Mouse (Mus musculus) ES-Bruce4 (cell line): ENCODE results near the gene Fis1. TPM values are rescaled to one million over a fixed set of nuclear protein-coding genes. Genes with fewer than 3 reads are reported as not detected.

Source experiments
- H3K27ac ChIP-seq: 2 replicates; pipeline ENCODE4 v1.5.1; 2012; ENCODE audit warnings: low read length, inconsistent platforms; ENCODE audit not compliant: insufficient read depth
- H3K27me3 ChIP-seq: 2 replicates; pipeline ENCODE4 v1.6.1; 2012; ENCODE audit warnings: mild to moderate bottlenecking, low read length, inconsistent platforms; ENCODE audit not compliant: control insufficient read depth, poor library complexity, insufficient read depth, severe bottlenecking
- H3K36me3 ChIP-seq: 2 replicates; pipeline ENCODE4 v1.6.1; 2012; ENCODE audit warnings: inconsistent platforms, mild to moderate bottlenecking, low read length, moderate library complexity; ENCODE audit not compliant: control insufficient read depth, poor library complexity, insufficient read depth, severe bottlenecking
- H3K4me1 ChIP-seq: one replicate; pipeline ENCODE4 v1.8.1; 2011; ENCODE audit warnings: low read length; ENCODE audit not compliant: control insufficient read depth, insufficient read depth
- H3K4me3 ChIP-seq: 2 replicates; pipeline ENCODE4 v1.5.1; 2011; ENCODE audit warnings: low read depth, mild to moderate bottlenecking, low read length
- H3K9ac ChIP-seq: 2 replicates; pipeline ENCODE4 v1.6.1; 2012; ENCODE audit warnings: low read depth, mild to moderate bottlenecking, inconsistent platforms; ENCODE audit not compliant: poor library complexity, severe bottlenecking
- H3K9me3 ChIP-seq: replicated peaks from 2 replicates; pipeline ENCODE4 v1.6.1; 2012; ENCODE audit warnings: mild to moderate bottlenecking, low read length, inconsistent platforms; ENCODE audit not compliant: control insufficient read depth, poor library complexity, insufficient read depth, severe bottlenecking
- CTCF ChIP-seq: IDR thresholded peaks from one replicate; pipeline ENCODE4 v1.8.1; 2011; ENCODE audit warnings: low read depth, low read length
- EP300 ChIP-seq: IDR thresholded peaks from 2 replicates; pipeline ENCODE4 v1.6.1; 2011; ENCODE audit warnings: low read depth, low read length; ENCODE audit not compliant: insufficient read depth
- POLR2A ChIP-seq: IDR thresholded peaks from one replicate; pipeline ENCODE4 v1.8.1; 2011; ENCODE audit warnings: low read length; ENCODE audit not compliant: insufficient read depth
- polyA plus RNA-seq: library from polyadenylated mRNA; stranded (reverse); fragments of >200 nt; gene quantifications from 2 replicates; pipeline ENCODE4 v1.2.4, GENCODE M21; 2011; ENCODE audit warnings: low read depth; ENCODE audit not compliant: missing spikeins, insufficient read depth, insufficient read length

The Fis1 gene
- polyA plus RNA-seq, 1 experiment = 87.8 TPM

GRCm38 (mm10) chr5:136989801-136990200 lies 36.7 kb downstream of the Fis1 start:
- no peak overlapping the region for H3K27ac ChIP-seq
- H3K9me3 ChIP-seq = no peaks in the 10 kb centered on the region
- no peak overlapping the region for H3K4me3 ChIP-seq
- H3K27me3 ChIP-seq = no peaks in the 10 kb centered on the region
- H3K4me1 ChIP-seq = peaks cover 3% of the 10 kb centered on the region
- H3K36me3 ChIP-seq = peaks cover 6% of the 10 kb centered on the region; the same call in 1 of the 2 replicates
- H3K9ac ChIP-seq = no peak overlapping the region
- TF ChIP-seq POLR2A (no peak), EP300 (no peak), CTCF (no peak)

GRCm38 (mm10) chr5:136999449-136999848 lies 46.4 kb downstream of the Fis1 start:
- Histone ChIP-seq H3K4me3 (peak overlapping the region; percentile 1; the same call in 1 of the 2 replicates), H3K4me1 (peaks cover 3% of the 10 kb centered on the region), H3K36me3 (no peaks in the 10 kb centered on the region), H3K27ac (no peak overlapping the region), H3K9ac (peak overlapping the region; percentile 38), H3K27me3 (no peaks in the 10 kb centered on the region), H3K9me3 (no peaks in the 10 kb centered on the region)
- TF ChIP-seq POLR2A (no peak), EP300 (no peak), CTCF (no peak)

DNA sequence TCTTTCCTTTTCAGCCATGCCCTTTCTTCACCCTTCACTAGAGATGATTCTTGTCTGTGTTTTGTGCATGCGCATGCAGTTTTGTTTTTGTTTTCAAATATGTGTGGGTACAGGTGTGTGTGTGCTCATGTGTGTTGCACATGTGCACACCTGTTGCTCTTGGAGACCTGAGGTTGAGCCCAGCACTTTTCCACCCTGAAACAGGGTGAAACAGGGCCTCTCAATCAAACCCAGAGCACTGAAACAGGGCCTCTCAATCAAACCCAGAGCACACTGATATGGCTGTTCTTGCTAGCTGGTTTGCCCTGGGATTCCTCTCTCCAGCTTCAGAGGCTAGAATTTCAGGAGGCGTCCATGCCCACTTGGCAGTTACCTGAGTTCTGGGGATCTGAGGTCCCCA lies 47.5 kb downstream of the Fis1 start:
- H3K4me1 ChIP-seq = peaks cover 3% of the 10 kb centered on the region
- no peaks in the 10 kb centered on the region for H3K36me3 ChIP-seq
- TF ChIP-seq CTCF (no peak), EP300 (no peak), POLR2A (peak; percentile 52)
- H3K9ac ChIP-seq = peak overlapping the region; percentile 38
- H3K27me3 ChIP-seq = no peaks in the 10 kb centered on the region
- H3K27ac ChIP-seq = peak overlapping the region; percentile 27
- H3K9me3 ChIP-seq = no peaks in the 10 kb centered on the region
- peak overlapping the region; percentile 63 for H3K4me3 ChIP-seq

DNA sequence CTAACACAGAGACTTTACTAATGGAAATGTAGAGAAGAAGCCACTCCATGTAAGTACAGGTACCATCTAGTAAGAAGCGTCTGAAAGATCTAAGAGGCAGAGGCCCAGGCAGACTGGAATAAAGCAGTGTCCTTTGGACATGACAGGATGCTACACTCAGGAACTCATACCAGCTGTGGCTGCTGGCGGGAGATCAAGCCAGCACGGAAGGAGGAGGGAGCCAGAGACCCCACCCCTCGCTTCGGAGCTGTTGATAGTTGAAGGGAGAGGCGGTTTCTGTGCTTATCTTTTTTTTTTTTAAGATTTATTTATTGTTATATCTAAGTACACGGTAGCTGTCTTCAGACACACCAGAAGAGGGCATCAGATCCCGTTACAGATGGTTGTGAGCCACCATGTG lies 54.2 kb downstream of the Fis1 start:
- TF ChIP-seq EP300 (no peak), CTCF (no peak), POLR2A (no peak)

DNA sequence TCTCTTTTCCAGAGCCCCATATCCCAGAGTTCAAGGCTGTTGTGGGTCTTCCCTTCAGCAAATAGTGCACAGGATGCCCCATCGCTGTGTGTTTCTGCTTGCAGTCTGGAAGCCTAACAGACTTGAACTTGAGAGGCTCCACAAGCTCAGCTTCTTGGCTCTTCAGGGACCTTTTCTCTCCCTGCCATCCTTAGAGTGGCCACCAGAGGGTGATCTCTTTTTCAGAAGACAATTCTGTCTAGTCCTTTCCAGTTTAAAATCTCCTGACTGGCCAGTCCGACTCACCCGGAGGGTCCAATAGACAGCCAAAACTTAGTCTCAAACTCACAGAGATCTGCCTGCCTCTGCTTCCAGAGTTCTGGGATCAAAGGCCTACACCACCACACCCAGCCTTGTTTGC lies 56.9 kb downstream of the Fis1 start:
- H3K36me3 ChIP-seq = no peaks in the 10 kb centered on the region
- H3K9me3 ChIP-seq = no peaks in the 10 kb centered on the region
- no peak overlapping the region for H3K9ac ChIP-seq
- H3K4me3 ChIP-seq = no peak overlapping the region
- H3K4me1 ChIP-seq = no peaks in the 10 kb centered on the region
- no peaks in the 10 kb centered on the region for H3K27me3 ChIP-seq
- TF ChIP-seq CTCF = no peak
- TF ChIP-seq EP300 = no peak
- TF ChIP-seq POLR2A = no peak
- no peak overlapping the region for H3K27ac ChIP-seq

More for the DNA sequence above, 54.2 kb downstream of the Fis1 start:
- H3K4me3 ChIP-seq = no peak overlapping the region
- H3K27me3 ChIP-seq = no peaks in the 10 kb centered on the region
- H3K4me1 ChIP-seq = no peaks in the 10 kb centered on the region
- no peaks in the 10 kb centered on the region for H3K9me3 ChIP-seq
- no peaks in the 10 kb centered on the region for H3K36me3 ChIP-seq
- no peak overlapping the region for H3K27ac ChIP-seq
- H3K9ac ChIP-seq = no peak overlapping the region

DNA sequence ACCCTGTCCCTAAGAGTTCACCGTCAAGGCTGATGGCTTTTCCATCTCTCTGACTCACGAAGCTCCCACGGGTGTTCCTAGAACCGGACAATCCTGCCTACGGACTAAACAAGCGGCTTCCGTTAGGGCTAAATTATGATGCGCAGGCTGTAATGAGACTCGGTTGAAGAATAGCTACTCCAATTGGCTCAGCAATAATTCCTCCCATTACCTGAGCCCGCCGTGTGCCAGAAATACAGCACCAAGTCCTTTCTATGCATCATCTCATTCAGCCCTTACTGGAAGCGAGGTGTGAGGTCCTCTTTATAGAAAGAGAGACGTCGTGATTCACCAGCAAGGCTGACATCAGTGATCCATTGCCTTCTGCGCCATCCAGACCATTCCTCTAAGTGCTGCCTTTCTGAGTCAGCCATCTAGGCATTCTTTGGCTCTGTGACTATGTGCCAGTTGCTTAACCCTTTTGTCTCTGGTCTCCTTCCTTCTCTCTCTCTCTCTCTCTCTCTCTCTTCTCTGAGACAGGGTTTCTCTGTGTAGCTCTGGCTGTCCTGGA lies 59.4 kb downstream of the Fis1 start:
- no peak overlapping the region for H3K4me3 ChIP-seq
- H3K27me3 ChIP-seq = no peaks in the 10 kb centered on the region
- H3K9ac ChIP-seq = no peak overlapping the region
- no peaks in the 10 kb centered on the region for H3K9me3 ChIP-seq
- H3K4me1 ChIP-seq = no peaks in the 10 kb centered on the region
- TF ChIP-seq POLR2A = no peak
- no peak for TF ChIP-seq EP300
- TF ChIP-seq CTCF = no peak
- H3K27ac ChIP-seq = no peak overlapping the region
- no peaks in the 10 kb centered on the region for H3K36me3 ChIP-seq

Other genes starting within 250 kb of the Fis1 start
- gene Col26a1, start 70.1 kb upstream of the Fis1 start, polyA plus RNA-seq = 0.52 and 2.2 TPM in 2 replicates
- 9.3 and 10.1 TPM in 2 replicates for gene Ift22, start 45.1 kb upstream of the Fis1 start, polyA plus RNA-seq
- gene Cldn15, start 13.3 kb downstream of the Fis1 start, polyA plus RNA-seq = not detected in 2 replicates
- gene Plod3, start 33.7 kb downstream of the Fis1 start, polyA plus RNA-seq = 29.3 and 33.9 TPM in 2 replicates
- 26.6 and 27.0 TPM in 2 replicates for gene Znhit1, start 34.7 kb downstream of the Fis1 start, polyA plus RNA-seq
- gene Vgf, start 73.1 kb downstream of the Fis1 start, polyA plus RNA-seq = 3.7 and 5.7 TPM in 2 replicates
- 68.6 and 78.9 TPM in 2 replicates for gene Ap1s1, start 92.9 kb downstream of the Fis1 start, polyA plus RNA-seq
- gene Serpine1, start 119.0 kb downstream of the Fis1 start, polyA plus RNA-seq = 32.8 and 33.4 TPM in 2 replicates
- 15.2 and 16.1 TPM in 2 replicates for gene Trim56, start 162.9 kb downstream of the Fis1 start, polyA plus RNA-seq
- not detected in 2 replicates for gene Muc3, start 196.0 kb downstream of the Fis1 start, polyA plus RNA-seq